Mouse (Mus musculus) liver, adult 10 weeks (tissue): ENCODE measurements around the gene Mup11. TPM values are rescaled to one million over a fixed set of nuclear protein-coding genes. Genes with fewer than 3 reads are reported as not detected.

Source experiments
- polyA plus RNA-seq: library from polyadenylated mRNA; stranded (reverse); fragments of 350-450 nt; fragmentation: Illumina TruSeq; extraction: RNeasy Lipid Tissue Mini Kit (QIAGEN cat#74804); gene quantifications from one replicate; pipeline ENCODE4 v1.2.3, GENCODE M21; 2014; ENCODE audit warnings: low read depth, low replicate concordance

The Mup11 gene
- polyA plus RNA-seq, result 4,023 TPM

GRCm38 (mm10) chr4:60662311-60662710 is at the start of gene Mup11:
TSS of gene Mup11 (minus strand) at chr4:60662411.

Other genes starting within 250 kb of the Mup11 start
- gene Mup9, start 240.5 kb downstream of the Mup11 start, polyA plus RNA-seq, result 59.2 TPM
- gene Mup1, start 160.5 kb downstream of the Mup11 start, polyA plus RNA-seq, result 30.6 TPM
- 247 TPM for gene Mup10, start 80.2 kb downstream of the Mup11 start, polyA plus RNA-seq
- 28.7 TPM for gene Mup12, start 78.9 kb upstream of the Mup11 start, polyA plus RNA-seq
- 40,078 TPM for gene Mup22, start 159.1 kb upstream of the Mup11 start, polyA plus RNA-seq